Mouse (Mus musculus): Measurements from ENCODE around the gene Olfr170. TPM values are rescaled to one million over a fixed set of nuclear protein-coding genes. Genes with fewer than 3 reads are reported as not detected.
"Not testable (repeated sequence)": the region's sequence is repeated elsewhere in the genome, so short reads cannot be mapped to it uniquely, and the experiment has no call there.

Olfr170 gene
- not detected for total RNA-seq (2021)
- long read RNA-seq, experiment 1 = 0 reads
- long read RNA-seq, experiment 2 = 0 reads

DNA sequence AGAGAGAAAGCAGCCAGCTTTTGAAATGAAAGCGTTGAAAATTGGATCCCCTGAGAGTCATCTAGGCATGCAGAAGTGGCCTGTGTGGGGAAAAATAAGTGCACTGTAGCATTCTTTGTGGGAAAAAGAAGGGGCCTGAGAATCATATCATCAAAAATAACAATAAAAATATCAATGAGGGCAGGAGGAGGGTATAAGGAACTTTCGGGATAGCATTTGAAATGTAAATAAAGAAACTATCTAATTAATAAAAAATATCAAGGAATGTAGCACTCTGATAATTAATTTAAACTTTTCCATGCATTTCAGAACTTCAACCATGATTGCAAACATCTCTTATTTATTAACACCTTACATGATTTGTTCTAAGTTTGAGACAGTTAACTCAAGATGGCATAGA is at the start of gene Olfr170:
Gene Olfr170, minus strand, starts transcription at position 101 of the 400 bp plus-strand sequence.
- not testable (repeated sequence) for DNase-seq (ENCODE audit: low spot score in 2 of 2)

GRCm38 (mm10) chr16:19629816-19630215 is 18.1 kb upstream of the Olfr170 start, which contains the start of gene Olfr171:
TSS of gene Olfr171 (minus strand) at chr16:19629916.
- no peak for DNase-seq (ENCODE audit: low spot score in 2 of 2)

DNA sequence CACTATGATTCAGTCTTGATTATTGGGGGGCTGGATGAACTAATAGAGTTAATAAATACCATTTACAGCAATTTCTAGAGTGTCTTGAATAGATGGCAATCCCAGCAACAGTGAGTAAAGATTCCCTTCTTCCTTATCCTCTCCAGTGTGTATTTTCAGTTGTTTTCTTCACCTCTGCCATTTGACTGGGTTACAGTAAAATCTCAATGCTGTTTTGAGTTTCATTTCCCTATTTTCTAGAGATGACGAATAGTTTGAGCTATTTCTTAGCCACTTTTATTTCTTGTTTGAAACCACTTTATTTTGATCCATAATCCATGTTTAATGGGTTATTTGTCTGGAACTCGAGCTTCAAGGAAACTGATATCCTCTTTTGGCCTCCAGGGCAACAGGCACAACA is 8.5 kb downstream of the Olfr170 start:
- DNase-seq (ENCODE audit: low spot score in 2 of 2) = no peak

GRCm38 (mm10) chr16:19571709-19572108 is 40.0 kb downstream of the Olfr170 start, which contains the start of gene Olfr169:
TSS of gene Olfr169 (minus strand) at chr16:19571809.
- not testable (repeated sequence) for DNase-seq (ENCODE audit: low spot score in 2 of 2)

Other genes starting within 250 kb of the Olfr170 start
- gene Olfr165, start 188.7 kb downstream of the Olfr170 start, total RNA-seq (2021) = not detected
- gene Olfr166, start 128.2 kb downstream of the Olfr170 start, total RNA-seq (2021) = not detected
- not detected for gene Olfr167, start 89.6 kb downstream of the Olfr170 start, total RNA-seq (2021)
- gene Olfr168, start 76.3 kb downstream of the Olfr170 start, total RNA-seq (2021) = not detected
- not detected for gene Olfr169, start 40.1 kb downstream of the Olfr170 start, total RNA-seq (2021)
- gene Olfr171, start 18.0 kb upstream of the Olfr170 start, total RNA-seq (2021) = not detected
- under 1 TPM in 1 of 2 experiments, not detected in 1; 0.10 TPM for gene Lamp3, start 94.5 kb upstream of the Olfr170 start, total RNA-seq (2021)
- under 1 TPM; 0.32 to 0.63 TPM for gene B3gnt5, start 148.3 kb upstream of the Olfr170 start, total RNA-seq (2021)

Measured in adrenal gland, adult 18-20 months (tissue).